Mouse (Mus musculus) intestine, postnatal 0 days (tissue): ENCODE measurements around the gene Sct. TPM values are rescaled to one million over a fixed set of nuclear protein-coding genes. Genes with fewer than 3 reads are reported as not detected.

ENCODE experiments used
- ATAC-seq: fragments of 200-750 bp; cut with Nextera tagmentation; 2 replicates; pipeline ENCODE4 v1.8.0; 2017; ENCODE audit warnings: mild to moderate bottlenecking, moderate TSS enrichment, moderate library complexity
- H3K27ac ChIP-seq: fragments of 300-500 bp; sonication (generic); 2 replicates; pipeline ENCODE4 v1.5.1; 2014; ENCODE audit warnings: mild to moderate bottlenecking, low read depth, low read length, moderate library complexity
- H3K27me3 ChIP-seq: fragments of 300-500 bp; sonication (generic); replicated peaks from 2 replicates; pipeline ENCODE4 v1.6.1; 2014; ENCODE audit warnings: low read length, mixed read lengths; ENCODE audit not compliant: control insufficient read depth, insufficient read depth
- H3K36me3 ChIP-seq: fragments of 300-500 bp; sonication (generic); 2 replicates; pipeline ENCODE4 v1.6.1; 2014; ENCODE audit warnings: mild to moderate bottlenecking, moderate library complexity; ENCODE audit not compliant: control insufficient read depth, insufficient read depth
- H3K4me1 ChIP-seq: fragments of 300-500 bp; sonication (generic); replicated peaks from 2 replicates; pipeline ENCODE4 v1.6.1; 2014; ENCODE audit warnings: antibody characterized with exemption, low read length, mixed read lengths; ENCODE audit not compliant: control insufficient read depth, insufficient read depth
- H3K4me2 ChIP-seq: fragments of 300-500 bp; sonication (generic); replicated peaks from 2 replicates; pipeline ENCODE4 v1.6.1; 2014; ENCODE audit warnings: low read depth, mild to moderate bottlenecking, moderate library complexity
- H3K4me3 ChIP-seq: fragments of 300-500 bp; sonication (generic); 2 replicates; pipeline ENCODE4 v1.5.1; 2014; ENCODE audit warnings: low read depth, low read length
- H3K9ac ChIP-seq: fragments of 300-500 bp; sonication (generic); 2 replicates; pipeline ENCODE4 v1.6.1; 2014; ENCODE audit warnings: mild to moderate bottlenecking, low read depth, low read length
- H3K9me3 ChIP-seq: fragments of 300-500 bp; sonication (generic); 2 replicates; pipeline ENCODE4 v1.6.1; 2016; ENCODE audit warnings: mixed run types; ENCODE audit not compliant: control insufficient read depth
- CTCF ChIP-seq: sonication (generic); IDR thresholded peaks from 2 replicates; pipeline ENCODE4 v1.5.1; 2016; ENCODE audit warnings: low read depth, mild to moderate bottlenecking, control low read depth, antibody characterized with exemption, moderate library complexity
- WGBS: fragments of 180-500 bp; shearing (Covaris S2); extraction: QIAGEN DNeasy Blood & Tissue Kit; methylation state at CpG from one replicate; pipeline ENCODE4 v1.1.7; 2014; 5-methylcytosine and 5-hydroxymethylcytosine counted together
- polyA plus RNA-seq: library from polyadenylated mRNA; unstranded; fragments of >200 nt; fragmentation: Nextera tagmentation; extraction: Ambion mirVana; gene quantifications from 2 replicates; pipeline ENCODE4 v1.2.1, GENCODE M21; 2015

The Sct gene
- polyA plus RNA-seq = 348 and 368 TPM in 2 replicates

- Histone ChIP-seq H3K36me3 (no peaks in the 10 kb centered on the region; the same call in 1 of the 2 replicates), H3K4me2 (peak within 1 kb of the TSS; percentile 97), H3K9me3 (no peaks in the 10 kb centered on the region), H3K27ac (peak within 1 kb of the TSS; percentile 93), H3K27me3 (no peaks in the 10 kb centered on the region), H3K9ac (peak within 1 kb of the TSS; percentile 60), H3K4me3 (peak within 1 kb of the TSS; percentile 45), H3K4me1 (0 out of 2 replicates have a peak, but pooled peaks cover 6% of the 10 kb centered on the region)
- TF ChIP-seq CTCF = peak; percentile 82
- peak; percentile 31 for ATAC-seq
- WGBS = 3% methylated on average over 46 of the region's 46 CpGs
These were observed at the start of gene Sct for GRCm38 (mm10) chr7:141278766-141279590. Gene Sct (minus strand): TSS chr7:141279133.

GRCm38 (mm10) chr7:141328373-141328990 is 49.5 kb upstream of the Sct start:
- peak; percentile 29 for ATAC-seq
- H3K4me3 ChIP-seq = peak overlapping the region; percentile 62
- H3K9me3 ChIP-seq = no peaks in the 10 kb centered on the region
- peaks cover 17% of the 10 kb centered on the region for H3K36me3 ChIP-seq
- peak overlapping the region; percentile 97 for H3K27ac ChIP-seq
- H3K27me3 ChIP-seq = no peaks in the 10 kb centered on the region
- WGBS = 10% methylated on average over 24 of the region's 24 CpGs
- peaks cover 14% of the 10 kb centered on the region for H3K4me1 ChIP-seq
- H3K4me2 ChIP-seq = peak overlapping the region; percentile 81
- TF ChIP-seq CTCF = no peak
- H3K9ac ChIP-seq = peak overlapping the region; percentile 89

- H3K27ac ChIP-seq = peak within 1 kb of the TSS; percentile 97
- ATAC-seq = peak; percentile 96
- H3K4me3 ChIP-seq = peak within 1 kb of the TSS; percentile 62
- no peak for TF ChIP-seq CTCF
- no peaks in the 10 kb centered on the region for H3K9me3 ChIP-seq
- H3K9ac ChIP-seq = peak within 1 kb of the TSS; percentile 89
- H3K4me1 ChIP-seq = peaks cover 14% of the 10 kb centered on the region
- under 1% methylated on average over 104 of the region's 105 CpGs for WGBS
- H3K27me3 ChIP-seq = no peaks in the 10 kb centered on the region
- H3K36me3 ChIP-seq = peaks cover 18% of the 10 kb centered on the region
- H3K4me2 ChIP-seq = peak within 1 kb of the TSS; percentile 81
These were observed 48.8 kb upstream of the Sct start, which contains the start of the genes Deaf1 and Tmem80 for GRCm38 (mm10) chr7:141327469-141328372. Gene Deaf1 (minus strand): TSS chr7:141327690. Gene Tmem80 (plus strand): TSS chr7:141327739.

GRCm38 (mm10) chr7:141326546-141327446 is 47.9 kb upstream of the Sct start:
- Histone ChIP-seq H3K9ac (peak overlapping the region; percentile 85), H3K36me3 (peaks cover 28% of the 10 kb centered on the region), H3K4me2 (peak overlapping the region; percentile 81), H3K9me3 (no peaks in the 10 kb centered on the region), H3K27ac (peak overlapping the region; percentile 97), H3K27me3 (no peaks in the 10 kb centered on the region), H3K4me3 (peak overlapping the region; percentile 62), H3K4me1 (peaks cover 14% of the 10 kb centered on the region)
- WGBS = 4% methylated on average over 32 of the region's 35 CpGs
- TF ChIP-seq CTCF = no peak
- peak; percentile 12 for ATAC-seq

- H3K4me3 ChIP-seq = no peak overlapping the region
- H3K4me1 ChIP-seq = peaks cover 14% of the 10 kb centered on the region
- no peaks in the 10 kb centered on the region for H3K9me3 ChIP-seq
- H3K27ac ChIP-seq = no peak overlapping the region
- H3K9ac ChIP-seq = 0 out of 2 replicates have a peak overlapping the region, but pooled peaks have one; percentile 17
- no peak overlapping the region for H3K4me2 ChIP-seq
- no peak for ATAC-seq
- no peak for TF ChIP-seq CTCF
- 79% methylated on average over 1 of the region's 1 CpGs for WGBS
- peaks cover 46% of the 10 kb centered on the region for H3K36me3 ChIP-seq
- no peaks in the 10 kb centered on the region for H3K27me3 ChIP-seq
These were observed 45.8 kb upstream of the Sct start for GRCm38 (mm10) chr7:141324686-141325085.
